ENCODE assay signal across 7 mouse cellular contexts in the genomic region with DNA sequence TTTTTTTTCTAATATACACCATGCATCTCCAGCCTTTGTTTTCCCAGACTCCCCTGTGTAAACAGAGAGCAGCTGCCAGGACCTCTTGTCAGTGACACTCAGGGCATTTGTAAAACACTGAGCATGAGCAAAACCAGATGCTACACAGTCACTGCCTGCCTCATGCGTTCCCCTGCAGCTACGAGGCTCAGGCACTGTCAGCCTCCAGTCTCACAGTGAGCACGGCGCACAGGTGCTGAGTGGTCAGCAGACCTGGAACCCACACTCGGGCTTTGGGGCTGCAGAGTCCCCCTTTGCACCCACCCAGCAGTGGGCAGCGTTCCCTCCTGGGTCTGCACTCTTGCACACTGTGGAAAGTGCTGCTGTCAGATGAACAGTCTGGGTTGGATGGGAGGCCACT. TPM values are rescaled to one million over a fixed set of nuclear protein-coding genes. Genes with fewer than 3 reads are reported as not detected.
A peak's percentile ranks its signal among the peaks of the same experiment; 100 is the strongest.
DNase-seq lines count a peak whose midpoint lies in the region; ATAC-seq and TF ChIP-seq lines count a peak whose summit lies in the region.

No protein-coding gene starts in this region.

- no peak overlapping the region for H3K4me2 ChIP-seq in embryonic facial prominence, embryonic 13.5 days
- peak overlapping the region; percentile 54 for H3K4me2 ChIP-seq in liver, postnatal 0 days (ENCODE audit: low read depth, low read length)

- H3K9ac ChIP-seq in embryonic facial prominence, embryonic 13.5 days, result no peak overlapping the region
- peak overlapping the region; percentile 27 for H3K9ac ChIP-seq in liver, postnatal 0 days (replicated peaks)

- no peaks in the 10 kb centered on the region for H3K9me3 ChIP-seq in embryonic facial prominence, embryonic 13.5 days
- no peaks in the 10 kb centered on the region for H3K9me3 ChIP-seq in liver, postnatal 0 days (ENCODE audit: low read length)

- DNase-seq in embryo, embryonic 10 days (ENCODE audit: low spot score), result peak; percentile 64
- peak; percentile 29 for DNase-seq in kidney, adult 2 months
- DNase-seq in liver, postnatal 0 days, result no peak
- DNase-seq in left cerebral cortex, adult 8-10 months (ENCODE audit: low spot score in 2 of 2), result no peak
- no peak for DNase-seq in right cerebral cortex, postnatal 36 days (ENCODE audit: low spot score in 2 of 2)
- DNase-seq in natural killer cell, adult 2 months (ENCODE audit: low spot score in 2 of 2), result no peak

- peaks cover 66% of the 10 kb centered on the region for H3K36me3 ChIP-seq in embryonic facial prominence, embryonic 13.5 days
- H3K36me3 ChIP-seq in kidney, adult 2 months (ENCODE audit: control insufficient read depth, insufficient read depth, low read length), result no peaks in the 10 kb centered on the region
- peaks cover 30% of the 10 kb centered on the region for H3K36me3 ChIP-seq in liver, postnatal 0 days (replicated peaks; ENCODE audit: insufficient read depth, low read length)

- no peaks in the 10 kb centered on the region for H3K27me3 ChIP-seq in embryonic facial prominence, embryonic 13.5 days
- H3K27me3 ChIP-seq in kidney, adult 2 months (replicated peaks; ENCODE audit: control insufficient read depth, insufficient read depth, low read length), result no peaks in the 10 kb centered on the region
- H3K27me3 ChIP-seq in liver, postnatal 0 days (ENCODE audit: insufficient read depth, low read length), result no peaks in the 10 kb centered on the region

- H3K4me1 ChIP-seq in embryonic facial prominence, embryonic 13.5 days, result peaks cover 15% of the 10 kb centered on the region
- no peaks in the 10 kb centered on the region for H3K4me1 ChIP-seq in kidney, adult 2 months (ENCODE audit: control insufficient read depth, insufficient read depth, low read length)
- peaks cover 43% of the 10 kb centered on the region for H3K4me1 ChIP-seq in liver, postnatal 0 days (ENCODE audit: insufficient read depth)

- peak overlapping the region; percentile 13; the same call in 1 of the 2 replicates for H3K27ac ChIP-seq in embryonic facial prominence, embryonic 13.5 days
- H3K27ac ChIP-seq in kidney, adult 2 months (ENCODE audit: insufficient read depth, low read depth, low read length), result no peak overlapping the region
- peak overlapping the region; percentile 93 for H3K27ac ChIP-seq in liver, postnatal 0 days (ENCODE audit: low read depth)

- no peak for TF ChIP-seq POLR2A in kidney, adult 2 months (IDR thresholded peaks at IDR 0.05; ENCODE audit: low read depth, low read length)

- no peak overlapping the region for H3K4me3 ChIP-seq in embryonic facial prominence, embryonic 13.5 days
- H3K4me3 ChIP-seq in kidney, adult 2 months (ENCODE audit: insufficient read depth, low read depth, low read length), result no peak overlapping the region
- H3K4me3 ChIP-seq in liver, postnatal 0 days (ENCODE audit: low read depth, low read length), result peak overlapping the region; percentile 28

- TF ChIP-seq EP300 in liver, postnatal 0 days (IDR thresholded peaks at IDR 0.05; ENCODE audit: low read depth), result no peak

- TF ChIP-seq CTCF in kidney, adult 2 months (conservative IDR thresholded peaks at IDR 0.05; ENCODE audit: insufficient read depth, insufficient read length, low read depth, low read length), result no peak
- no peak for TF ChIP-seq CTCF in liver, postnatal 0 days (IDR thresholded peaks at IDR 0.05; ENCODE audit: low read depth)

- WGBS in embryonic facial prominence, embryonic 13.5 days, result 42% methylated on average over 6 of the region's 6 CpGs
- 54% methylated on average over 6 of the region's 6 CpGs for WGBS in kidney, adult 2 months
- WGBS in liver, postnatal 0 days (ENCODE audit: insufficient replicate concordance), result 81% methylated on average over 6 of the region's 6 CpGs

- ATAC-seq in embryonic facial prominence, embryonic 13.5 days (ENCODE audit: insufficient number of reproducible peaks, insufficient read depth, low FRiP score, low TSS enrichment, low read depth), result no peak
- no peak for ATAC-seq in liver, postnatal 0 days

RNA-seq across cellular contexts. Expression of gene Gan, which starts 41.7 kb away (rescaled TPM):
- polyA plus RNA-seq in embryonic facial prominence, embryonic 13.5 days (2015; fragmentation: Nextera tagmentation; extraction: Ambion mirVana), result 2.8 and 3.0 TPM in 2 replicates
- polyA plus RNA-seq in kidney, adult 2 months (2012; rRNA removed), result 3.1 and 3.4 TPM in 2 replicates
- polyA plus RNA-seq in liver, postnatal 0 days (2015; fragmentation: Nextera tagmentation; extraction: Ambion mirVana), result 0.60 and 0.62 TPM in 2 replicates
- total RNA-seq in left cerebral cortex, adult 8-10 months (2022), result 10 to 100 TPM; 17.0 to 18.2 (median 17.5) TPM

RNA-seq across cellular contexts. Expression of gene Cmip, which starts 57.2 kb away (rescaled TPM):
- 17.7 and 20.1 TPM in 2 replicates for polyA plus RNA-seq in embryonic facial prominence, embryonic 13.5 days (2015; fragmentation: Nextera tagmentation; extraction: Ambion mirVana)
- 104 and 112 TPM in 2 replicates for polyA plus RNA-seq in kidney, adult 2 months (2012; rRNA removed)
- polyA plus RNA-seq in liver, postnatal 0 days (2015; fragmentation: Nextera tagmentation; extraction: Ambion mirVana), result 22.3 and 22.6 TPM in 2 replicates
- total RNA-seq in left cerebral cortex, adult 8-10 months (2022), result 100 to 1,000 TPM; 268 to 292 (median 275) TPM

Comparison
In these comparisons a context has a peak if more than half of its experiments do, and no peak if none do; other contexts are left out.
1. DNase-seq: peak in embryo, embryonic 10 days (single experiment) and kidney, adult 2 months (single experiment); none in liver, postnatal 0 days (single experiment), left cerebral cortex, adult 8-10 months (0 of 2), right cerebral cortex, postnatal 36 days (0 of 2) and natural killer cell, adult 2 months (0 of 2).